Mouse (Mus musculus) embryonic facial prominence, embryonic 10.5 days (tissue): ENCODE results near the gene Map4k3. TPM values are rescaled to one million over a fixed set of nuclear protein-coding genes. Genes with fewer than 3 reads are reported as not detected.

Experiments
- DNase-seq: peaks from one replicate; pipeline ENCODE4 v3.0.0-alpha.2; 2017; ENCODE audit warnings: low spot score
- H3K27ac ChIP-seq: fragments of 300-500 bp; sonication (generic); replicated peaks from 2 replicates; pipeline ENCODE4 v1.5.1; 2016; ENCODE audit warnings: mild to moderate bottlenecking
- H3K27me3 ChIP-seq: fragments of 300-500 bp; sonication (generic); replicated peaks from 2 replicates; pipeline ENCODE4 v1.6.1; 2016; ENCODE audit warnings: low read depth, mild to moderate bottlenecking; ENCODE audit not compliant: poor library complexity, severe bottlenecking
- H3K36me3 ChIP-seq: fragments of 300-500 bp; sonication (generic); replicated peaks from 2 replicates; pipeline ENCODE4 v1.6.1; 2016; ENCODE audit warnings: mild to moderate bottlenecking, moderate library complexity
- H3K4me1 ChIP-seq: fragments of 300-500 bp; sonication (generic); 2 replicates; pipeline ENCODE4 v1.6.1; 2016
- H3K4me3 ChIP-seq: fragments of 300-500 bp; sonication (generic); 2 replicates; pipeline ENCODE4 v1.5.1; 2016; ENCODE audit warnings: mild to moderate bottlenecking, moderate library complexity
- H3K9me3 ChIP-seq: fragments of 300-500 bp; sonication (generic); 2 replicates; pipeline ENCODE4 v1.6.1; 2016; ENCODE audit warnings: mild to moderate bottlenecking
- WGBS: fragments of 180-500 bp; shearing (Covaris S2); methylation state at CpG from one replicate; pipeline ENCODE4 v1.1.7; 2016; 5-methylcytosine and 5-hydroxymethylcytosine counted together
- polyA plus RNA-seq: library from polyadenylated mRNA; unstranded; fragments of >200 nt; fragmentation: Nextera tagmentation; extraction: Ambion mirVana; gene quantifications from 2 replicates; pipeline ENCODE4 v1.2.1, GENCODE M21; 2016

Gene Map4k3
- polyA plus RNA-seq, 1 experiment from 2014 or later = 22.3 TPM

DNA sequence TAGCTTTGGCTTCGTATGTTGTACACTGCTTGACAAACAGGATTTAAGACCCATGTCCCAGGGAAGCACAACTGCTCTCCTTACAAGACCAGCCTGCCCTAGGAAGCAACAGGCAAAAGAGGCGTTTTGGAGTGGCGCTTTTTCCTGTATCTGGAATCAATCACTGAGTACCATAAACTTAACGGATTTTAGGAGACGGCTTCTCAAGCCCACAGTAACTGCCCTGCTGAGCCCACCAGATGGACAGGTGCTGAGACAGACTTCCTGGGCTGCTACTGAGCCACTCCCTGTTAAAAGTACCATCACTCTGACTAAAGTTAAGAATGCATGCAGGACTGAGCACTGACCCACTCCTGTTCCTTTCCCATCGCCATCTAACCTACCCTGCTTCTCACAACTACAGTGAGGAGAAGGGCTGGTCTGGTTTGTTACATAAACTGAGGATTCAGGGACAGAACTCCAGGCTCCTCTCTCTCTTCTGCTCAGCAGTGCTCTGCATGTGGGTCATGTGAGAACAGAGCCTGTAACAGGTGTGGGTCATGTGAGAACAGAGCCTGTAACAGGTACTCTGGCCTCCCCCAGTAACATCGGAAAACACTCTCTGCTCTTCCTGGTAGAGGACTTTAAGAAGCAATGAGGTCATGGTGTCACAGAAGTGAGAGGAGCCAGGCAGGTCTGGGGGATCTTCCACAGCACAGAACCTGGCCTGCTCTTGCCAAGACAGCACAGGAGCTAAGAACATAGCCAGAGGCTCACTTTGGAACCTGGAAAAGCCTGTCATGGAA, 65.3 kb downstream of the Map4k3 start:
- Histone ChIP-seq H3K4me3 (no peak overlapping the region), H3K9me3 (no peaks in the 10 kb centered on the region), H3K36me3 (peaks cover 3% of the 10 kb centered on the region; the same call in 1 of the 2 replicates), H3K4me1 (peaks cover 10% of the 10 kb centered on the region), H3K27ac (no peak overlapping the region), H3K27me3 (no peaks in the 10 kb centered on the region)
- DNase-seq = no peak
- 78% methylated on average over 7 of the region's 7 CpGs for WGBS

DNA sequence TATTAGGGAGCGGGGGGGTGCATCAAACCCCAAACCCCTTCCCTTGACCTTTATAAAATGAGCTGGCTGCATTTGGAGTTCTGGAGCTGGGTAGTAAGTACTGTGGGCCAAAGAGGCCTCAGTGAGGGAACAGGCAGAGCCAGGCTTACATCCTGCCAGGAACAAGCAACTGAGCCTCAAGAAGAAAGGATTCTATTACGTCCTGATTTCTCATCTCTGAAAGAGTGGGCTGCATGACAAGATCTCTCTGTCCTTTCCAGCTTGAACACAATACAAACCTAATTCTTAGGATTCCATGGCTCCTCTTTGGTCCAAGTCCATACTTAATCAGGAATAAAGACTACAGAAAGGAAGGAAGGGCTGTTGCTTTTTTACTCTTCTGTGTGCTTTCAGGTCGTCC, 66.4 kb downstream of the Map4k3 start:
- no peak overlapping the region for H3K4me3 ChIP-seq
- DNase-seq = no peak
- H3K36me3 ChIP-seq = peaks cover 3% of the 10 kb centered on the region; the same call in 1 of the 2 replicates
- H3K4me1 ChIP-seq = peaks cover 10% of the 10 kb centered on the region
- H3K9me3 ChIP-seq = no peaks in the 10 kb centered on the region
- H3K27ac ChIP-seq = no peak overlapping the region
- no peaks in the 10 kb centered on the region for H3K27me3 ChIP-seq
- WGBS = 82% methylated on average over 3 of the region's 3 CpGs

DNA sequence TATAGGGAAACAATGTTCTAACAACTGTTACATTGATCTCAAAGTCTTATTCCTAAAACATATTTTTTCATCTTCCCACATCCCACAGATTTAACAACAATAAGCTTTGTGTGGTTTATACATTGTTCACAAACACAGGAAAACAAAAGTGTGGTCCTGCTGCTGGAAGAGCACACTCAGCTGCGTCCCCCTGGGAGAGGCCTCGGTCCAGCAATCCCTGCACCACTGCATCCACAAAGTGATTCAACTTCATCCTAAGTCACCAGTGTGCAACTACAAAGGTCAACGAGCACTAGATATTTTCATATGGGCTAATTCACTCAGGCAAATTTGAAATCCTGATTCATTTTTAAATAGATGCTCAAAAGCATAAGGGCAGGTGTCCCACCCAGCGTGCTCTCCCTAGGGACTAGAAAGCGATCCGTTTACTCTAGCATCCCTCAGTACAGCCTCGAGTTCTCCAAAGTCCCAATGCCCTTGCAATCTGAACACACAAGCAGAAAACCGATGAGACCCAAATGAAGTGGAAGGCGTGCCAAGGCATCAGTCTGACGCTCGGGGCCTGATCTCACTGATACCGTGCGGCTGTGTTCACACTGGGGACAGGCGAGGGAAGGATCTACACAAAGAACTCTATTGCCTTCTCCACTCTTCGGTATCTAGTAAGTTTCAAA, 67.4 kb downstream of the Map4k3 start:
- Histone ChIP-seq H3K36me3 (peaks cover 3% of the 10 kb centered on the region; the same call in 1 of the 2 replicates), H3K4me3 (no peak overlapping the region), H3K4me1 (peaks cover 10% of the 10 kb centered on the region), H3K27me3 (no peaks in the 10 kb centered on the region), H3K9me3 (no peaks in the 10 kb centered on the region), H3K27ac (no peak overlapping the region)
- no peak for DNase-seq
- WGBS = 88% methylated on average over 15 of the region's 15 CpGs

DNA sequence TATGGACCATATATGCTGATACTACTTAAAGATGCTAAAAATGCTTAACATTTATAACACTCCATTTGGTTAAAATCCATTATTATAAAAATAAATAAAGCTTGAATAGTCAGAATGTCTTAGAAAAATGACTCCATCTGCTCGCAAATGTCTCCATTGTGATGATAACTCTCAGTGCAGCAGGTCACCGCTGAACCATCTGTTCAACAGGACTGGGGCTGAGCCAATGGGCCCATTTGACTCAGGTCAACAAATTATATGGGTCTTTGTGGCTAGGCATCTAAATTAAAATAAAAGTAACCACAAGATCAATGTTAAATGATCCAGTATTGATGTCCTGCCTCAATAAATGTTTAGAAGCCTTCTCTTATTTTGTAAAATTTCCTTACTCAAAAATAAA, 68.1 kb downstream of the Map4k3 start:
- Histone ChIP-seq H3K27me3 (no peaks in the 10 kb centered on the region), H3K4me3 (no peak overlapping the region), H3K4me1 (peaks cover 10% of the 10 kb centered on the region), H3K9me3 (no peaks in the 10 kb centered on the region), H3K36me3 (peaks cover 9% of the 10 kb centered on the region), H3K27ac (no peak overlapping the region)
- 82% methylated on average over 2 of the region's 2 CpGs for WGBS
- DNase-seq = no peak

DNA sequence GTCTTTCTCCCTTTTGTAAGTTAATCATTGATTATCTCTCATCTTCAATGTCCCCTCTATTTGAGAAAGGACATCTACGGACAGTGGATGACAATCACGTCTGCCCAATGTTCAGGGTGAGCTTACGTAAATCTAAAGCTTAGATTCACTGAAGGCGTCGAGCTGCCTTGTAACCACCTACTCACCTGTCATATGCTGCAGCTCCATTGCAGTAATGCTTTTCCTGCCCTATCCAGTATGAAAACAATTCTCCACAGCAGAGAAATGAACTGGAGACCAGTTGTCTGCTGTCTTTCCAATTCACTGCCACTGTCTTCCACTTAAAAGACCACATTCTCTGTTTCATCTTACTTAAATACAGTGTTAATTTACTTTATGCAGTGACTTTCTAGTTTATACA, 68.5 kb downstream of the Map4k3 start:
- H3K36me3 ChIP-seq = peaks cover 13% of the 10 kb centered on the region
- no peaks in the 10 kb centered on the region for H3K27me3 ChIP-seq
- peaks cover 10% of the 10 kb centered on the region for H3K4me1 ChIP-seq
- no peak for DNase-seq
- 92% methylated on average over 5 of the region's 5 CpGs for WGBS
- no peak overlapping the region for H3K27ac ChIP-seq
- H3K4me3 ChIP-seq = no peak overlapping the region
- no peaks in the 10 kb centered on the region for H3K9me3 ChIP-seq

DNA sequence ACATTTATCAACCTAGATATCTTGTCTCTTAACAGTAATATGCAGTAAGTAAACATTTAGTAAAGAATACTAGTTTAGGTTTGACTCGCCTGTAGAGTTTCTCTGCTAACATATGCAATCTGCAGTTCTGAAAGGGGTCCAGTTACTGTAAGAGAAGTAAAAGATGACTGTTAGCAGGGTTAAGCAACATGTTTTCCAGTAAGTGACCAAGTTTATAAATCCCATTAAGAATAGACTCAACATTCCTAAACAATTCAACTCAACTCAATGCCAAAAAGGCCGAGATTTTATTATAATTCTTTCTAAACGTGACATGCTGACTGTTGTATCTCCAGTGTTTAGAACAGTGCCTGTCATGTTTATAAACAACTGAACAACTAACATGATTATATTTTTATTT, 74.0 kb downstream of the Map4k3 start:
- WGBS = 88% methylated on average over 3 of the region's 3 CpGs
- peaks cover 13% of the 10 kb centered on the region for H3K4me1 ChIP-seq
- no peak for DNase-seq
- no peak overlapping the region for H3K27ac ChIP-seq
- H3K36me3 ChIP-seq = peaks cover 43% of the 10 kb centered on the region
- no peaks in the 10 kb centered on the region for H3K9me3 ChIP-seq
- H3K27me3 ChIP-seq = no peaks in the 10 kb centered on the region
- no peak overlapping the region for H3K4me3 ChIP-seq

DNA sequence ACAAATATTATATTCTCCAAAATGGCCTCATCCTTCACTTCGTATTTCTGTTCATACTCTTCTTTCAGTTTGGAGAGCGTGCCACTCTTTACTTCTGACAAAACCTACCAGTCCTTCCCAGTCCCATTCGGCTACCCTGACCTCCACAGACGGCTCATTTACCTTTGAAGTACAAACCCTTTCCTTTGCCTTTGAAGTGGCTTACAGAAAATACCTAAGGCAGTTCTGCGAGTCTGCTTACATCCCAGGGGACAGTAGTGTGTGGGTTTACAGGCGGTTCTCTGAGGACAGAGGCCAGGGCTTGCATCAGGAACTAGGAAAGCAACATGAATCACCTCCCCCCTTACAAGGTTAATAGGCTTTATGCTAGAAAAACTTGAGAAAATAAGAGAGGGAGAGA, 75.5 kb downstream of the Map4k3 start:
- Histone ChIP-seq H3K4me1 (peaks cover 13% of the 10 kb centered on the region), H3K9me3 (no peaks in the 10 kb centered on the region), H3K27me3 (no peaks in the 10 kb centered on the region), H3K36me3 (peaks cover 55% of the 10 kb centered on the region), H3K4me3 (no peak overlapping the region), H3K27ac (no peak overlapping the region)
- DNase-seq = peak; percentile 21
- WGBS = 60% methylated on average over 6 of the region's 6 CpGs

DNA sequence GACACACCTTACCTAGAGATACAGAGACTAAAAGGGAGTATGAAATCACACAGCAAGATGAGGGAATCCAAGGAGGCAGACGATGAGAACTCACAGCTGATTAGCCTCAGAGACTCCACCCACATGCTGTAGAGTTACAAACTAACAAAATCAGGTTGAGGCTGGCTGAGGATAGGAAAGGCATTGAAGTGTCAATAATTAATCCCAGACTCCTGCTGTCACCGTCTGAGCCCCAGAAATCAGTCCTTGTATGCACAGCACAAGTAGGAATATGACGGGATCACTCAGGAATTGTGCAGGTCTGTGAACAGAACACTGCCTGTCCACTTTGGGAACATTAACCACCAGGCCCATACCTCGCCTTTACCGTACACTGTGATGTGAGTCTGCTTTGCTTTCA, 81.4 kb downstream of the Map4k3 start:
- Histone ChIP-seq H3K4me1 (peaks cover 4% of the 10 kb centered on the region; the same call in 1 of the 2 replicates), H3K27me3 (no peaks in the 10 kb centered on the region), H3K4me3 (no peak overlapping the region), H3K9me3 (no peaks in the 10 kb centered on the region), H3K27ac (no peak overlapping the region), H3K36me3 (peaks cover 75% of the 10 kb centered on the region)
- WGBS = 71% methylated on average over 5 of the region's 5 CpGs
- no peak for DNase-seq

DNA sequence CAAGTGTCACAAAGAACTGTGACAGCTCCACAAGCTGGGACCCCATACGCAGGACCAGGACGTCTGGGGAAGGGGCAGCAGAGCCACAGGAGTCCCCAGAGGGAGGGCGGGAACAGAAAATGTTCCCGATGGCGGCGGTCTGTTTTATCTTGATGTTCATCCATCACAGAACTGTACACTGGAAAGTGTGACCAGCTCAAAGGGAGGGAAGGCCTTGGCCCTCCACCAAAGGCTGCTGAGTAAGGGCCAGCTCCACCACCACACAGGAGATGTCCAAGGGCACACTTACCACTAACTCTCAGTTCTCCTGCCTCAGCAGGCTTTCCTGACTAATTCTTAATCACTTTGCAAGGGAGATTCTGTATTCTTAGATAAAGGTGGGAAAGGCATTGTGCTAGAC, 82.2 kb downstream of the Map4k3 start:
- Histone ChIP-seq H3K27ac (no peak overlapping the region), H3K4me1 (peaks cover 4% of the 10 kb centered on the region; the same call in 1 of the 2 replicates), H3K4me3 (no peak overlapping the region), H3K27me3 (no peaks in the 10 kb centered on the region), H3K9me3 (no peaks in the 10 kb centered on the region), H3K36me3 (peaks cover 79% of the 10 kb centered on the region)
- no peak for DNase-seq
- WGBS = 92% methylated on average over 6 of the region's 6 CpGs

DNA sequence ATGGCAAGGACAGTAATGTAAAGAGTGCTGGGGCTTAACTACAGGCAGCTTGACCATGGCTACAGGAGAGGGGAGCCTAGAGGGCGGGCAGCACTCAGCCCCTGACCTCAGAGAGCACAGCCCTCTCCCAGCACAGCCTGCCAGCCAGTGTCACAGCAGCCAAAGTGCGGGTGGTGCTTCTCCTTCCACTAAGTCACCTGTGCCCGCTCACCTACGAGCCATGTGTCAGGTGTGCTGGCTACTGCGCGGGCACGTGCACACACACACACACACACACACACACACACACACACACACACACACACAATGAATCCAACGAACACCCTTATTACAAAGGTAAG, 82.6 kb downstream of the Map4k3 start:
- WGBS = 93% methylated on average over 8 of the region's 8 CpGs
- Histone ChIP-seq H3K27ac (no peak overlapping the region), H3K4me1 (peaks cover 4% of the 10 kb centered on the region; the same call in 1 of the 2 replicates), H3K36me3 (peaks cover 79% of the 10 kb centered on the region), H3K27me3 (no peaks in the 10 kb centered on the region), H3K9me3 (no peaks in the 10 kb centered on the region), H3K4me3 (no peak overlapping the region)
- no peak for DNase-seq

DNA sequence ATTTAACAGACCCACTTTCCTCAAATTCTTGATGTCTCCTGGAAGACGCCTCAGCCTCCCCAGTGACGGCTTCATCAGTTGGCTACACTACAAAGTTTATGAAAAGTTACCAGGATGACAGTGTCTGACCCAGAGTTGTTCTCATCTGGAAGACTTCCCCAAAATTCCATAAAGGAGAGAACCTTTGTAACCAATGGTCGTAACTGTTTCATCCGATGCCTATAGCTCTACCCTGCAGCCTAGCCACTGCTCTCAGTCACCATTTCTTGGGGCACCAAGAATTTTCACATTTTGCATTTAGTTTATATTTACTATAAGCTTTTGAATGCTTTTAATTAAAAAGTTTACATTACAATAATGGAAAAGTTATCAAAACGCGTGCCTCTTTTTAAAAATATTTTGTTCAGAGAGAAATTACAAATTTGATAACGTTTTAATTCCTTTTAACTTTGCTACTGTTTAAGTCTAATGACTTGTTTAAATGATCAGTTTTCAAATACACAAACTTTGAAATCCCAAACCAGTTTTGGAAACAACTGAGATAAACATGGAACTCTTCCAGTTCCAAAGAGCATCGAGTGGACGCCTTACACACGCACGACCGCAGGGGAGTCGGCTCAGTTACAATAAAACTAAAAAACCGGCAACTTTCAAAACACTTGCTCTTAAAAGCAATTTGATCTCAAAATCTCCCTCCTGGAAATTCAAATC, 83.1 kb downstream of the Map4k3 start:
- DNase-seq = no peak
- 92% methylated on average over 14 of the region's 14 CpGs for WGBS
- Histone ChIP-seq H3K36me3 (peaks cover 82% of the 10 kb centered on the region), H3K4me3 (no peak overlapping the region), H3K4me1 (peaks cover 4% of the 10 kb centered on the region; the same call in 1 of the 2 replicates), H3K9me3 (no peaks in the 10 kb centered on the region), H3K27me3 (no peaks in the 10 kb centered on the region), H3K27ac (no peak overlapping the region)

DNA sequence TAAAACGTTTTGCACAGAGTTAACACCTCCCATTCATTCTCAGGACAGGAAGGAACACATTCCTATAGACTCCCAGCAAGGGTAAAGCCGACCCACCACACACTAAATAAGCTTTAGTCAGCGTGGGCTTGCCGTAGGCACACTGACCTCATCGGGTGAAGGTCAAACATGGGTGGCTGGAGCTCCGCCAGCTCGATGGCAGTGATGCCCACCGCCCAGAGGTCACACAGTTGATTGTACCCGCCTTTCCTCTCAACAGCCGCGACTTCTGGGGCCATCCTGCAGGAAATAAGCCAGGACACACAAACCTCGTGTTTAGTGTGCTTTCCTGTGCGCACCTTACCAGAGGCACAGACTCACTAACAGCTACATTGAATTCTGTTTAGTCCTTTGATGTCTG, 83.7 kb downstream of the Map4k3 start:
- Histone ChIP-seq H3K4me1 (peaks cover 4% of the 10 kb centered on the region; the same call in 1 of the 2 replicates), H3K27me3 (no peaks in the 10 kb centered on the region), H3K4me3 (no peak overlapping the region), H3K27ac (no peak overlapping the region), H3K36me3 (peaks cover 83% of the 10 kb centered on the region), H3K9me3 (no peaks in the 10 kb centered on the region)
- DNase-seq = no peak
- WGBS = 61% methylated on average over 13 of the region's 13 CpGs
